Mouse (Mus musculus) adipocyte (in vitro differentiated cells): ENCODE measurements at regions not wholly inside any gene's neighbourhood (a gene's known extent, or its start where the extent isn't known, plus 50 kb on each side); places are given as distances from the start of the nearest gene placed in this dataset.

Experiments
- DNase-seq: peaks from one replicate; pipeline ENCODE4 v3.0.0-alpha.2; 2016; ENCODE audit warnings: low spot score

- no peak for DNase-seq
Observed at GRCm38 (mm10) chr17:52036479-52036878, 203.4 kb upstream of the Satb1 start.

DNA sequence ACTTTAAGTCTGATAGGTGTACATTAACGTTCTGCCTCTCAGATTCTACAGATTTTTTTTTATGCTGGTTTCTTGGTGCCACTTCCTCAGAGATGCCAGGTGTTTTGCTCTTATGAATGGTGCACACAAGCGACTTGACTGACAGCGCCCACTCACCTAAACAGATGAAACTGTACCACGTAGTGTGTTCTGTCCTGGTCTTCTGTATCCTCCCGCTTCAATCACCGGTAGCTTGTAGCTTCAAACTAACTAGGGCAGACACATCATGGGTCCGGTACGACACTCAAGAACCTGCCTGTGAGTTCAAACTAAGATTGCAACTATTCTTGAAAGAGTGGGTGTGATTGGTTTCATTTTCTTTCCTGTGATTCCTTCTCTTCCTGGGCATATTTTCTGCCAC lies 198.0 kb upstream of the Satb1 start:
- DNase-seq, result no peak

- DNase-seq, result no peak
Observed at GRCm38 (mm10) chr17:51986920-51987319, 153.8 kb upstream of the Satb1 start.

DNA sequence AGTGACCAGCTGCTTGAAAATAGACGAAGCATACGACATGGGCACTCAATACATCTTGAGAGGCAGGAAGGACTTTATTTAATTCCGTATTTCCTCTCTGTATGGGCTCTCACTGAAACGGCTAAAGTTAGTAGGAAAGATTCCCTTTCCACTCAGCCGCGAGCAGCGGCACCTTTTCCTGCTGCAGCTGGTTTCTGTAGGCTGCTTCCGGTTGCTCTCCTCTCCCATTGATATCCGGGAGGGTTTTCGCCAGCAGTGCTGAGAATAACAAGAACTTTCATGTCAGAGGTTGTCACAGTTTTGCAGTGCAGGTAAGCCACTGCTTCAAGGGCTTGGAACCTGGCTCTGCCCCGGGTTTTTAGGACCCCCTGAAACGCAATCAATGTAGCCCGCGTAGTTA lies 153.1 kb upstream of the Satb1 start:
- no peak for DNase-seq

DNA sequence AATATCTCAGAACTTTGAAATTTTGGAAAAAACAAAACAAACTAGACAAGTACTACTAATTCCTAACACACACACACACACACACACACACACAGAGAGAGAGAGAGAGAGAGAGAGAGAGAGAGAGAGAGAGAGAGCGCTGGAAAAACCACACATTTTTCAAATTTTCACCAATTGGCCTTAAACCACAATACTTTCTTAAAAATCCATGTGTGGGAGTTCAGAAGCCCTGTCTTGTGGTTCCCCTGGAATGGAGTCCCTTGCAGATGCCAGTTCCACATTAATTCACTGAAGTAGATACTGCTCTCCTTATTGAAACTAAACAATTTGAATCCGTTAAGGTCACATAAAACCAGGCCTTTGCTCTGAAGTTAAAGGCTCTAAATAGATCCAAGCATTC lies 146.0 kb upstream of the Satb1 start:
- no peak for DNase-seq

GRCm38 (mm10) chr17:51971444-51971843 lies 138.4 kb upstream of the Satb1 start:
- DNase-seq, result no peak

- DNase-seq, result no peak
Observed at GRCm38 (mm10) chr17:51966573-51967284, 133.6 kb upstream of the Satb1 start.

- DNase-seq, result no peak
Observed at GRCm38 (mm10) chr17:51962529-51963110, 129.5 kb upstream of the Satb1 start.

- DNase-seq, result no peak
Observed at GRCm38 (mm10) chr17:51961337-51961736, 128.2 kb upstream of the Satb1 start.

DNA sequence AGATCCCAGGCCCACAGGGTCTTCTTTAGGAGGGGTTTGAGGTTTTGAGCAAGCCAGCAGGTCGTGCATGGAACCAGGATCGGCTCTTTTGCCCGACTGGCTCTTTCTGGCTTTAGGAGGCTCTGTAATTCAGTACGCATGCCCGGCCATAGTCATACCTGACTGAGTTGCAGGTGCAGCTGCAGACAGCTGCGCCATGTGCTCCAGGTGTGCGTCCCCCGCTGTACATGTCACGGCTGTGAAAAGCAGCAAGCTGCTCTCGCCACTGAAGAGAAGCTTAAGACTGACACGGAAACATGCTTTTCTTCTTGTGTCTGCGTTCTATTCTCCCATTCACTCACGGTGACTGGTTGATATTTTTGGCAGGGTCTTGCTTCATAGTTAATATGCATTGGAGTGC lies 123.2 kb upstream of the Satb1 start:
- no peak for DNase-seq

DNA sequence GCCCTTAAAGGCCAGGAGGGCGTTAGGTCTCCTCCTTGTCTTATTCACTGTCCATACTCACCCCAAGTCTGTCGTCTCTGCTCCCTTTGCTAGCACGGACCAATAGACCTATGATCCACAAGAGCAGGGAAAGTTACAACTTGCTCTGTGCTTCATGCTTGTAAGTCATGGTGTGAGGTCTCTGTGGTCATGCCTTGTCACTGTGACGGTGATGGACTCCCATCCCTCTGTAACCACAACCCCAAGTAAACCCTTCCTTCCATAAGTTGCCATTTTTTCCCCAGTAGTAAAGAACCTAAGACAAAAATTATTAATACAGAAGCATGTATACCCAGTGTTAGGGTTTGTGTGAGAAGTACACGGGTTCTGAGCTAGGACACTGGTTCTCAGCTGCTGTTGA lies 104.6 kb upstream of the Satb1 start:
- no peak for DNase-seq

GRCm38 (mm10) chr17:51936071-51936470 lies 103.0 kb upstream of the Satb1 start:
- no peak for DNase-seq

DNA sequence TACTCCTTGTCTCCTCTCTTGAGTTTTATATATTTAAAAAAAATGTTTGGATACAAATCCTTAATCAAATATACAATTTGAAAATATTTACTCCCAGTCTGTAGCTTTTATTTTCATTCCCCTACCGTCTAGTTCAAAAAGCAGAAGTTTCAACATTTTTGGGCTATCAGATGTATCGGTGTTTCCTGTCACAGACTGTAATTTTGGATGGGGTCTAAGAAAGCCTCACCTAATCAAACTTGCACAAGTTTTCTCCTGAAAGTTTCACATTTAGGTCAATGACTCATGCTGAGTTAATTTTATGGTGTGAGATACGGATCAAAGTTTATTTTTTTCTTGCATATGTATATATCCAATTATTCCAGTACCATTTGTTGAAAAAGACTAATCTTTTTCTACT lies 93.3 kb upstream of the Satb1 start:
- no peak for DNase-seq

GRCm38 (mm10) chr17:51907031-51907430 lies 73.9 kb upstream of the Satb1 start:
- DNase-seq, result no peak

DNA sequence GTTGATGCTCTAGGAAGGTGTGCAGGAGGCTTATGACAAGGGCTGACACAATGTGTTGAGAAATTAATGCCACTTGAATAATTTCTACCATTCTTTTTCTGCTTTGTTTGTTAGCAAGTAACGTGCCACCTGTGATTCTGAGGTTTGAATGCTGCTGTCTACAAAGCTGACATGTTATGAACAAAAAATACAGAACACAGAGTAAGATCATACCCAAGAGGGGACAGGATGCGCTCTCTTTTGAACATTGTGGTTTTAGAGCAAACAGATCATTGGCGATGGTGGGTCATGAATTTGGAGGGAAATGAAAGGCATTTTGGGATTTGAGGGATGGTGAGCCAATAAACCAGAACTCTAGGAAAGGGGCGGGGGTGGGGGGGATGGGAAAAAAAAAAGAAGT lies 73.3 kb upstream of the Satb1 start:
- DNase-seq, result no peak

DNA sequence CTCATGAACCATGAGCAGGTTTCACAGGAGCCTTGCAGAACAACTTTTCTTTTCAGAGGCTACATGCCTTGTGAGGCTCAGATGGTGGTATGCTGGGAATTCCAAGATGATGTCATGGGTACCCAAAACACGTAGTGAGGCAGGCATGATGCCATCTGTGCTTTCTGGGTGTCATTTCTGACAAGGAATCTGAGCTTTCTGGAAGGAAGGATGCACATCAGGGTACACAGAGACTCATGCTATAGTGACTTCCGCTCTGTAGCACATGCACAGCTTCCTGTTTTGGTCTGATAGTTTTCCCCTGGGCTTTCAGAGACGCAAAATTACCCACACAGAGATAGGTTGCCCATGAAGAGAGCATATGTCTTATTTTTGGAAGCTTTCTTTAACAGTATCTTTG lies 70.8 kb upstream of the Satb1 start:
- no peak for DNase-seq

DNA sequence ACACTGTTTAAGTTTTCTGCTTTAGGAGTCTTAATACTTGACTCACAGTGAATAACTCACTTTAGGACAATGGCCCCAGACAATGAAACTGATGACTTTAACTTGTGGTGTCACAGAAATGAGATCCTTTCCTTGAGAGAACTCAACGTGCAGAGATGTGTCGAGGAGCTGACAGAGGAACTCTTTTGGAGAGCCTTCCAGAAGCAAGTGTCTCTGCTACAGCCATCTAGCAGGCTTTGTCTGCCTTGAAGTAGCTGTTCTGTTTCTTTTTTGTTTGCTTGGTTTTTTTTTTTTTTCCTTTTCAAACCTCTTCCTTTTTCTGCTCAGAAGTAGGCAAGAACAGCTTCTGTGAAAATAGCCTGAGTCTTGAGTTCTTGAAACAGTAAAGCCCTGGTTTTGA lies 66.3 kb upstream of the Satb1 start:
- no peak for DNase-seq

DNA sequence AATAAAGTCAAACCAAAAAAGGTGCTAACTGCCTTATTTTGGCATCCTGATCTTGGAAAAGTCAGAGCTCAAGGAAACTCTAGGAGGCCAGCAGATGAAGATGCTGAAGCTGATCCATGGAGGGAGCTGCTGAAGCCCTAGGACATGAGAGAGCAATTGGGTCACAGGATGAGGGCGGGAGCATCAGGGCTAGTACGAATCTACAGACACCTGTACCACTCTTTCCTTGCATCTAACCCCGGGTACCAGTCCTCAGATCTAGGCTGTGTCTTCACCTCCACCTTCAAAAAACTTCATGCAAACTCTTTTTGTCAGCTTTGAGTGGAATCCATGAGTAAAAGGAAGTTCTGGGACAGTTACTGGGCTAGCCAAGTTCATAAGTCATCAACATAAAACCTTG lies 63.1 kb upstream of the Satb1 start:
- DNase-seq, result no peak

- DNase-seq, result no peak
Observed at GRCm38 (mm10) chr17:51894278-51894677, 61.2 kb upstream of the Satb1 start.

GRCm38 (mm10) chr17:51892856-51893255 lies 59.8 kb upstream of the Satb1 start:
- no peak for DNase-seq

DNA sequence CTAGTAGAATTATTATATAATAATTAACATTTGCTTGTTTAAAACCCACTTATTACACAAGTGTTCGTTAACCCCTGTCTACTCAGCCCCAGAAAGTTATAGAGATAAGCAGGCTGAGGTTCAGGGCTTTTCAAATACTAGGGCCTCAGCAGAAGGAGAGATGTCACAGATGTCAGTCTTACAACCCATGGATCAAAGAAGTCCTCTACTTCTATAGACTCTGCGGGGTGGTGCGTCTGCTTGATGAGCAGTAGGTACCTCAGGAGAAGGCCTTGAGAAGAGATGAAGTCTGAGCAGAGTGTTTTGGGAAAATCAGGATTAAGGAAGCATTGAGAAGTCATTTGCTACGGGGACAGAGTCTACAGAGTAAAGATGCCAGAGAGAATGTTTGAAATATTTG lies 59.1 kb upstream of the Satb1 start:
- DNase-seq, result no peak
